Mouse (Mus musculus): ENCODE results near the gene Gm49391. TPM values are rescaled to one million over a fixed set of nuclear protein-coding genes. Genes with fewer than 3 reads are reported as not detected.
"Not testable (repeated sequence)": the region's sequence is repeated elsewhere in the genome, so short reads cannot be mapped to it uniquely, and the experiment has no call there.

Gm49391 gene
- total RNA-seq (2021), result not detected
- long read RNA-seq, experiment 1, result 0 reads
- long read RNA-seq, experiment 2, partial matches to known transcripts, result 0 of 1 reads
- long read RNA-seq, experiment 2, other reads (novel, unspliced or antisense), result 1 of 1 reads

DNA sequence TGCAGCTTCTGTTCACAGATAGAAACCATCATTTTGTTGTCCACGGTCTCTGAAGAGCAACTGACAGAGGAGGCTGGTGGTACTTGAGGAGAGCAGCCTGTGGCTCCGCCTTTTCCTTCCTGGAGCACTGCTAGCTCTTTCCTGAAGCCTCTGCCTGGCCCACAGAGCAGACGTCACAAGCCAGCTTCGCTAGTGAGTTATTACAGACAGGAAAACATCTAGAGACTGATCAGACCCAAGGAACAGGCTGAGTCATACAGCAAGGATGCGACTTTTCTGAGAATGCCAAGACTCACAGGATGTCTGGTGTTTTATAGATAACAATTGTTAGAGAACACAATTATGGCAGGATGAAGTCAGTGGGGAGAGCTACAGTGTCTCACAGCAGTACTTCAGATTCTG is at the start of gene Gm49391, which contains the start of gene Ctla2a:
Gene Gm49391, minus strand, starts transcription at position 72 of the 402 bp plus-strand sequence.
Gene Ctla2a, minus strand, starts transcription at position 126 of the 402 bp plus-strand sequence.
- no peak for DNase-seq

DNA sequence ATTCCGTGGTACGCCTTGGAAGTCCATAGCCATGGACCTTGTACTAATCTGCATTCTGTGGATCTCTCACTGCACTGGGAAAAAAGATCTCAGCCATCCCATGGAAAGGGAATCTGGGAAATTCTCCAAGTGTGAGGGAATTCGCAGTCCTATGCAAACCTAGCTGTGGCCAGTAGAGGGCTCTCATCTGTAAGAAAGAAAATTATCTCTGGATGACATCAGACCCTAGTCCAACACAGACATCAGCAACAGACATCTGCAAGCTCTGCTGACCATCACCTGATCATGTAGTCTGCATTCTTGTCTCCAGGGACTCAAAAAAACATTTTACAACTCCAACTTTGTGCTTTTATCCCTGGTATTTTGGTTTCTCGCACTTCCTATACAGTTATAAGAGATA is 35.9 kb upstream of the Gm49391 start:
- not testable (repeated sequence) for DNase-seq

DNA sequence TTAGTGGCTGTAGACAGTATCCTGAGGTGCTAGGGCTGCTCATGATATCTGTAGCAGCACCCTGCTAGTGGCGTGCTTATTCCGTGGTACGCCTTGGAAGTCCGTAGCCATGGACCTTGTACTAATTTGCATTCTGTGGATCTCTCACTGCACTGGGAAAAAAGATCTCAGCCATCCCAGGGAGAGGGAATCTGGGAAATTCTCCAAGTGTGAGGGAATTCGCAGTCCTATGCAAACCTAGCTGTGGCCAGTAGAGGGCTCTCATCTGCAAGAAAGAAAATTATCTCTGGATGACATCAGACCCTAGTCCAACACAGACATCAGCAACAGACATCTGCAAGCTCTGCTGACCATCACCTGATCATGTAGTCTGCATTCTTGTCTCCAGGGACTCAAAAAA is 27.6 kb upstream of the Gm49391 start:
- not testable (repeated sequence) for DNase-seq

DNA sequence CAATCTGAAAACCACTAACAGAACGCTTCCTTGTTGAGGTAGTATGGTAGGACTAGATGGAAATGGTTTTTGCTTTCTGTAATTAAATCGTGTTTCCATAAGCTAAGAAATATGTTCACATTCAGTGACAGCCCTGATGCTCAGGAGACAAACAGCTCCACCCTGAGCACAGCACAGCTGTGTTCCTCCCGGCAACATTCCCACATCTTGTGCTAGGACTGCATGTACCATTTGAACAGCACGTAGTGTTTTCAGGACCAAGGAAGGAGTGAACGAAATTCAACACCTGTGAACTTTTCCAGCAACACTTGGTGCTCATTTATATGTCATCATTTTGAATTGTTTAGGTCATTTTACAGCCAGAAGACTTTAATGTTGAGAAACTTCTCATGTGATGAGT is 25.3 kb upstream of the Gm49391 start:
- DNase-seq, result no peak

DNA sequence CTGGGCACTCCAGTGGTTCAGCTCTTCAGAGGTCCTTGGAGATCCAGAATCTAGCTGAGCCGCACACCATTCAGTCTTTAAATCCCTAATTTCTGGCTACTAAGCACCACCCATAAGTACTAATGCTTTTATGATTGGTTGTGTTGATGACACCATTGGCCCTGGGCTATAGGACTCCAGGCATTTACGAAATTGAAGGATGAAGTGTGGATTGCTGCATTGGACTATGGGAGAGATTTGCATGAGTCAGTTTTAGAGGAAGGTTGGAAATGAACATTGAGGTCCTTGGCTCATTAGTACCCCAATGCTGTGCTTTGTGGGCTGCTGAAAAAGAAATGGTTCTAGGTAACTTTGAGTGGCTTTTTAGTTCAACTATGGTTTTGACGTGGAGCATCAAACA is 5.5 kb upstream of the Gm49391 start, which contains the start of gene Tpbpa:
Gene Tpbpa, minus strand, starts transcription at position 101 of the 400 bp plus-strand sequence.
- not testable (repeated sequence) for DNase-seq

DNA sequence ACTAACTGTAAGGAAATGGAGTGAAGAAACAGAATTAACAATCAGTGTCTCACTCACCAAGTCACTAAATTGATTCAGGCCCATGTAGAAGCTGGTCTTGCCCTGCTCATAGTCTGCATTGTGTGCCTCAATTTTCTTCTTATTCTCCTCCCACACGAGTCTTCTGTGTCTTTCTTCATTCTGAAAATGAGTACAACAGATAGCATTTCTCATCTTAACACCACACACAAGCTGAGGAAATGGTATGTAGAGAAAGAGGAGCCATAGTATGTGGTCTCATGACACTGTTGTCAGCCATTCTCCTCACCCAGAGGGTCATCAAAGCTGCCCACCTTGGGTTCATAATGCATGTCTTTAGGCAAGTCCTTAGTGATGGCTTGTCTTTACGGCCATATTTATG is 881 bp downstream of the Gm49391 start, which contains the start of gene Gm49393:
Gene Gm49393, minus strand, starts transcription at position 101 of the 400 bp plus-strand sequence.
- not testable (repeated sequence) for DNase-seq

DNA sequence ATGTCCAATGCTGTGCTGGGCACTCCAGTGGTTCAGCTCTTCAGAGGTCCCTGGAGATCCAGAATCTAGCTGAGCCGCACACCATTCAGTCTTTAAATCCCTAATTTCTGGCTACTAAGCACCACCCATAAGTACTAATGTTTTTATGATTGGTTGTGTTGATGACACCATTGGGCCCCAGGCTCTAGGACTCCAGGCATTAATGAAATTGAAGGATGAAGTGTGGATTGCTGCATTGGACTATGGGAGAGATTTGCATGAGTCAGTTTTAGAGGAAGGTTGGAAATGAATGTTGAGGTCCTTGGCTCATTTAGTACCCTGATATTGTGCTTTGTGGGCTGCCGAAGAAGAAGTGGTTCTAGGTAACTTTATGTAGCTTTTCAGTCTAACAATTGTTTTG is 31.6 kb downstream of the Gm49391 start, which contains the start of gene Tpbpb:
Gene Tpbpb, minus strand, starts transcription at position 101 of the 400 bp plus-strand sequence.
- not testable (repeated sequence) for DNase-seq

DNA sequence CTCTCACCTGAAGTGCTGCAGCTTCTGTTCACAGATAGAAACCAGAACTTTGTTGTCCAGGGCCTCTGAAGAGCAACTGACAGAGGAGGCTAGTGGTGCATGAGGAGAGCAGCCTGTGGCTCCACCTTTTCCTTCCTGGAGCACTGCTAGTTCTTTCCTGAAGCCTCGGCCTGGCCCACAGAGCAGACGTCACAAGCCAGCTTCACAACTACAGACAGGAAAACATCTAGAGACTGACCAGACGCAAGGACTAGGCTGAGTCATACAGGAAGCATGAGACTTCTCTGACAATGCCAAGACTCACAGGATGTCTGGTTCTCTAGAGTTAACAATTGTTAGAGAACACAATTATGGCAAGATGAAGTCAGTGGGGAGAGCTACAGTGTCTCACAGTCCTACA is 39.0 kb downstream of the Gm49391 start, which contains the start of gene Ctla2b:
Gene Ctla2b, minus strand, starts transcription at position 120 of the 400 bp plus-strand sequence.
- peak; percentile 7 for DNase-seq

DNA sequence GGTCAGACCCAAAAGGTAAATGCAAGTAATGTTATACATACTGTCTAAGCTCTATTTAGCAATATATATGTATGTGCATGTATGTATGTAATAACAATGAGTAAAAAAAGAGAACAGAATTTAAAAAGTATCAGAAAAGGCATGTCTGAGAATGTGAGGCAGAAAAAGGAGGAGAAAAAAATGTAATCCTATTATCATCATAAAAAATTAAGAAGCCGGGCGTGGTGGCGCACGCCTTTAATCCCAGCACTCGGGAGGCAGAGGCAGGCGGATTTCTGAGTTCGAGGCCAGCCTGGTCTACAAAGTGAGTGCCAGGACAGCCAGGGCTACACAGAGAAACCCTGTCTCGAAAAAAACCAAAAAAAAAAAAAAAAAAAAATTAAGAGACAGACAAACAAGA is 39.6 kb downstream of the Gm49391 start, which contains the start of gene Gm49392:
Gene Gm49392, minus strand, starts transcription at position 101 of the 400 bp plus-strand sequence.
- not testable (repeated sequence) for DNase-seq

DNA sequence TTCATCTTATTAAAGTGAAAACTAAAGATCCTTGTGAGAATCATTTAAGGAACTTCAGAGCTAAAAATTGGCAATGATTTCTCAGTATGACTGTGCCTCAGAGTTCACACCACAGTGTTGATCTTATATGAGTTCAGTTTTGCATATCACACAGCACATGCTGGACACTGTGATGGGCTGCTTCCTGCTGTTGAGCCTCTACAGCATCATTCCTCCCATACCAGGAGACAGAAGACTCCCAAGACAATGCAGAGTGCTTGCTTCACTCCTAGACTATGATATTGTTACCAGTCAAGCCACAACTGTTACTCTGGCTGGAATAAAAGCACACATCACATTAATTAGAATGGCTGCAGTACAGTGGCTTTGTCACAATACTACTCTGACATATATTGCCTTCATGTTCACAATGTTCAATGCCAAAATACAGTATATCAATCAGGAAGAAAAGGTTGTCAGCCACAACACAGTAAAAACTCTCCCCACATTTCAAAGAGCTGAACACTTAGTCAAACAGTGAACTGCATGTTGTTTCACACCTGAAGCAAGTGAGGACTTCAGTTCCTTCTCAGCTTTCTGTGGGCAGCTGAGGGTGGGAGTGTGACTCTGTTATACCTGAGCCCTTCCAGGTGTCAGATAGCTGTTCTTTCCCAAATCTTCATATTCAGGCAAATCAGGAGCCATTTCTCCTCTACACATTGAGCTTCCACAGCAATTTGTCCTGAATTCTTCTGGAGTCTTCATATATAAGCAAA is 40.8 kb downstream of the Gm49391 start:
- no peak for DNase-seq

DNA sequence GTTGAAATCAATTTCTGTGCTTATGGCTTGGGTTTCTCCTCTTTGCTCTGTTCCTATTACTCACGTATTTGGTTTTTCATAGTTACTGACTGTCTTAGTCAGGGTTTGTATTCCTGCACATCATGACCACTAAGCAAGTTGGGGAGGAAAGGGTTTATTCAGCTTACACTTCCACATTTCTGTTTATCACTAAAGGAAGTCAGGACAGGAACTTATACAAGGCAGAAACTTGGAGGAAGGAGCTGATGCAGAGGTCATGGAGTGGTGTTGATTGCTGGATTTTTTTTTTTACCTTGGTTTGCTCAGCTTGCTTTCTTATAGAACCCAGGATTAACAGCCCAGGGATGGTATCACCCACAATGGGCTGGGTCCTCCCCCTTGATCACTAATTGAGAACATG is 44.1 kb downstream of the Gm49391 start:
- no peak for DNase-seq

DNA sequence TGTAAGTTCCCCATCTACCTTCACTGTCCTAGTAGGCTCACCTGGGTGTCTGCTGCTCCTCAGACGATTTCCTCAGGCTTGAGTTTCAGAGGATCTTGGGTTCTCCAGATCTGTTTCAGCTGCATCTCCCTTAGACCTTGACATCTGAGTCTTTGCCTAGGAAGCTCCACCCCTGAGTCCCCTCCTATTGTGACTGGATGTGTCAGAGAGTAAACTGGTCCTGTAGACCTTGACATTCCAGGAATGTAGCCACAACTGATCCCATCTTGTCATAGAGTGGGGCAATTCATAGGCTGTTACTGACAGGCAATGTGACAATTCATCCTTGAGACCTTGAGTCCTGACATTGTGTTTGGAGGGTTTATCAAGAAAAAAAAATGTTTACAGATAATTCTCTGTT is 72.1 kb downstream of the Gm49391 start, which contains the start of gene 4930486L24Rik:
Gene 4930486L24Rik, minus strand, starts transcription at position 195 of the 400 bp plus-strand sequence.
- no peak for DNase-seq

DNA sequence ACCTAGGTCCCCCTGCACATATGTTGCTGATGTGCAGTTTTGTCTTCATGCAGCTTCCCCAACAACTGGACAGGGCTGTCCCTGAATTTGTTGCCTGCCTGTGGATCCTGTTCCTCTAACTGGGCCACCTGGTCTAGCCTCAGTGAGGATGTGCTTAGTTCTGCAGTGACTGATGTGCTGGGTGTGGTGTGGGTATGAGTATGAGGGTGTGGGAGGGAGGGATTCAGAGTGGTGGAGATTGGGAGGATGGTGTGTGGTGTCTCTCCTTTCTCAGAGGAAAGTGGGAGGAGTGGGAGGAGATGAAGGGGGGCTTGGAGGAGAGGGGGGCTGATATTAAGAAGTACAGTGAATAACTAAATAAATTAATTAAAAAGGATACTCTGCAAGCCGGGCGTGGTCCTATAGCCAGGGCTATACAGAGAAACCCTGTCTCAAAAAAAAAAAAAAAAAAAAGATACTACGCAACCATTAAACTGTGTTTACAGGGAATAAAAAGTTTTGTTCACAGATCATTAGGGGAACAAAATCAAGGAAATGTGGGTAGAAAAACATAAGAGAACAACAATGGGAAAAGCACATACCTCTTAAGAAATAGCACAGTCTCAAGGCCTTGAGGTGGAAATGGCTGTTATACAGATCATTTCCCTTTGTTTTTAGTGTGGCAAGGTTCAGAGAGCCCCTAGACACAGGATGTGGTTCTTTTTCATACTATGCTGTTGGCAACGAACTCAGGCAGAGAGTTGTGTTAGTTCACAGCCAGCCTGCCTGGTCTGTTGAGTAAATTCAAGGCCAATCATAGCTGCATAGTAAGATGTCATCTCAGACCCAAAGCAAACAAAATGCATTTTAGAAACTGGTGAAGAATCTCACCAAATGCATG is 87.9 kb downstream of the Gm49391 start:
- DNase-seq, result no peak

Other genes with a start within 250 kb of the Gm49391 start
- not detected for gene BC051665, start 150.2 kb downstream of the Gm49391 start, total RNA-seq (2021)
- not detected for gene Ctsll3, start 133.7 kb downstream of the Gm49391 start, total RNA-seq (2021)
- under 1 TPM in 1 of 2 experiments, not detected in 1; 0.47 TPM for gene 4930486L24Rik, start 72.1 kb downstream of the Gm49391 start, total RNA-seq (2021)
- under 1 TPM in 1 of 2 experiments, not detected in 1; 0.26 TPM for gene Gm49392, start 39.7 kb downstream of the Gm49391 start, total RNA-seq (2021)
- gene Ctla2b, start 39.1 kb downstream of the Gm49391 start, total RNA-seq (2021), result 1 to 10 TPM; 3.1 to 3.5 TPM
- gene Tpbpb, start 31.7 kb downstream of the Gm49391 start, total RNA-seq (2021), result not detected
- gene Gm49393, start 981 bp downstream of the Gm49391 start, total RNA-seq (2021), result not detected
- gene Ctla2a, start 54 bp upstream of the Gm49391 start, total RNA-seq (2021), result 10 to 100 TPM; 27.1 to 27.2 TPM
- gene Tpbpa, start 5.4 kb upstream of the Gm49391 start, total RNA-seq (2021), result not detected
- gene Ctsj, start 69.4 kb upstream of the Gm49391 start, total RNA-seq (2021), result not detected
- gene Ctsq, start 104.1 kb upstream of the Gm49391 start, total RNA-seq (2021), result not detected
- not detected for gene Ctsr, start 227.7 kb upstream of the Gm49391 start, total RNA-seq (2021)

Measured in gastrocnemius, postnatal 10 days (tissue).